Mouse (Mus musculus) intestine, postnatal 0 days (tissue): ENCODE measurements around the gene Fcgr1. TPM values are rescaled to one million over a fixed set of nuclear protein-coding genes. Genes with fewer than 3 reads are reported as not detected.
"Not testable (repeated sequence)": the region's sequence is repeated elsewhere in the genome, so short reads cannot be mapped to it uniquely, and the experiment has no call there.

ENCODE experiments used
- ATAC-seq: fragments of 200-750 bp; cut with Nextera tagmentation; 2 replicates; pipeline ENCODE4 v1.8.0; 2017; ENCODE audit warnings: mild to moderate bottlenecking, moderate TSS enrichment, moderate library complexity
- H3K27ac ChIP-seq: fragments of 300-500 bp; sonication (generic); 2 replicates; pipeline ENCODE4 v1.5.1; 2014; ENCODE audit warnings: mild to moderate bottlenecking, low read depth, low read length, moderate library complexity
- H3K27me3 ChIP-seq: fragments of 300-500 bp; sonication (generic); replicated peaks from 2 replicates; pipeline ENCODE4 v1.6.1; 2014; ENCODE audit warnings: low read length, mixed read lengths; ENCODE audit not compliant: control insufficient read depth, insufficient read depth
- H3K36me3 ChIP-seq: fragments of 300-500 bp; sonication (generic); 2 replicates; pipeline ENCODE4 v1.6.1; 2014; ENCODE audit warnings: mild to moderate bottlenecking, moderate library complexity; ENCODE audit not compliant: control insufficient read depth, insufficient read depth
- H3K4me1 ChIP-seq: fragments of 300-500 bp; sonication (generic); replicated peaks from 2 replicates; pipeline ENCODE4 v1.6.1; 2014; ENCODE audit warnings: antibody characterized with exemption, low read length, mixed read lengths; ENCODE audit not compliant: control insufficient read depth, insufficient read depth
- H3K4me2 ChIP-seq: fragments of 300-500 bp; sonication (generic); replicated peaks from 2 replicates; pipeline ENCODE4 v1.6.1; 2014; ENCODE audit warnings: low read depth, mild to moderate bottlenecking, moderate library complexity
- H3K4me3 ChIP-seq: fragments of 300-500 bp; sonication (generic); 2 replicates; pipeline ENCODE4 v1.5.1; 2014; ENCODE audit warnings: low read depth, low read length
- H3K9ac ChIP-seq: fragments of 300-500 bp; sonication (generic); 2 replicates; pipeline ENCODE4 v1.6.1; 2014; ENCODE audit warnings: mild to moderate bottlenecking, low read depth, low read length
- H3K9me3 ChIP-seq: fragments of 300-500 bp; sonication (generic); 2 replicates; pipeline ENCODE4 v1.6.1; 2016; ENCODE audit warnings: mixed run types; ENCODE audit not compliant: control insufficient read depth
- CTCF ChIP-seq: sonication (generic); IDR thresholded peaks from 2 replicates; pipeline ENCODE4 v1.5.1; 2016; ENCODE audit warnings: low read depth, mild to moderate bottlenecking, control low read depth, antibody characterized with exemption, moderate library complexity
- WGBS: fragments of 180-500 bp; shearing (Covaris S2); extraction: QIAGEN DNeasy Blood & Tissue Kit; methylation state at CpG from one replicate; pipeline ENCODE4 v1.1.7; 2014; 5-methylcytosine and 5-hydroxymethylcytosine counted together
- polyA plus RNA-seq: library from polyadenylated mRNA; unstranded; fragments of >200 nt; fragmentation: Nextera tagmentation; extraction: Ambion mirVana; gene quantifications from 2 replicates; pipeline ENCODE4 v1.2.1, GENCODE M21; 2015

Fcgr1 gene
- polyA plus RNA-seq, 1 experiment from 2014 or later = 2.7 TPM

DNA sequence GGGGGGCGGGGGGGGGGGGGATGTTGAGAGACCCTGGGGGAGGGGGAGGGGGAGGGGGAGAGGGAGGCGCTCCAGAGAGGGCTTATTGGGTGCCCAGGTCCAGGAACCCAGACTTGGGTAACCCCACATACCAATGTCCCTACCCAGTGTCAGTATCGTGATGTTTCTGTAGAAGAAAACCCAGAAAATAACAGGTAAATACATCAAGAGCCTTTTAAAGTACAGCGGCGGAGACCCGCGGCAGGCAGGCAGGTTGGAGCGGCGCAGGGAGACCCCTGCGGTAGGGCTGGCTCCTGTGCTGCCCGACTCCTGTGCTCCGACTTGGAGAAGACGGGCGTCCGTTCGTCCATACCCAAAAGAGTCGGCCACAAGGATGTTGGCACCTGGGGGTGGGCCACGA is 33.9 kb upstream of the Fcgr1 start:
- Histone ChIP-seq H3K9me3 (no peaks in the 10 kb centered on the region), H3K4me1 (no peaks in the 10 kb centered on the region), H3K36me3 (no peaks in the 10 kb centered on the region), H3K27me3 (peaks cover 75% of the 10 kb centered on the region), H3K4me2 (peak overlapping the region; percentile 64), H3K4me3 (peak overlapping the region; percentile 30), H3K9ac (no peak overlapping the region), H3K27ac (no peak overlapping the region)
- ATAC-seq = no peak
- no peak for TF ChIP-seq CTCF
- 0% methylated on average over 11 of the region's 18 CpGs for WGBS

GRCm38 (mm10) chr3:96327131-96327530 is 33.4 kb upstream of the Fcgr1 start:
- 4% methylated on average over 6 of the region's 6 CpGs for whole genome bisulfite sequencing
- Histone ChIP-seq H3K27ac (no peak overlapping the region), H3K9me3 (no peaks in the 10 kb centered on the region), H3K4me3 (no peak overlapping the region), H3K9ac (no peak overlapping the region), H3K36me3 (no peaks in the 10 kb centered on the region), H3K4me1 (no peaks in the 10 kb centered on the region), H3K27me3 (peaks cover 75% of the 10 kb centered on the region), H3K4me2 (no peak overlapping the region)
- peak; percentile 71 for TF ChIP-seq CTCF
- no peak for ATAC-seq

- WGBS = 55% methylated on average over 6 of the region's 6 CpGs
- not testable (repeated sequence) for H3K4me3 ChIP-seq, H3K9me3 ChIP-seq, H3K36me3 ChIP-seq, H3K4me2 ChIP-seq, H3K4me1 ChIP-seq, H3K9ac ChIP-seq, ATAC-seq, H3K27ac ChIP-seq
- H3K27me3 ChIP-seq = peaks cover 59% of the 10 kb centered on the region
These were observed 30.0 kb upstream of the Fcgr1 start for GRCm38 (mm10) chr3:96323806-96324205.

- TF ChIP-seq CTCF = no peak
- Histone ChIP-seq H3K4me3 (no peak overlapping the region), H3K27me3 (peaks cover 55% of the 10 kb centered on the region), H3K4me1 (no peaks in the 10 kb centered on the region), H3K9me3 (no peaks in the 10 kb centered on the region), H3K9ac (no peak overlapping the region), H3K36me3 (no peaks in the 10 kb centered on the region), H3K4me2 (no peak overlapping the region), H3K27ac (no peak overlapping the region)
- ATAC-seq = no peak
- WGBS = 24% methylated on average over 10 of the region's 10 CpGs
These were observed 28.8 kb upstream of the Fcgr1 start for GRCm38 (mm10) chr3:96322609-96323008.

DNA sequence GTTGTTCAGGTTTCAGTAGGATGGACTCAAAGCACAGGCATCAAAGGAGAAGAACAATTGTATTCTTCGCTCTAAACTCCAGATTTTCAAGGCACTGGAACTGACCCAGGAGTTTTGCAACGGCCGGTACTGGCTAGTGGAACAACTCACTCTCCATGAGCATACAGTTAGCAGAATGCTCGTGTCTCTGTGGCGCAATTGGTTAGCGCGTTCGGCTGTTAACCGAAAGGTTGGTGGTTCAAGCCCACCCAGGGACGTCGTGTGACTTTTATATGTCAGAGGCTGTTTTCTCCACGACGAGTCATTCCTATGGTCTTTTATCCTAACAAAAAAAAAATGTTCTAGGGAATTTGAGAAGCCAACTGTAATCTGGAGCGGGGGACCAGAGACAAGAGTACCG is 28.1 kb upstream of the Fcgr1 start:
- no peak overlapping the region for H3K27ac ChIP-seq
- no peak overlapping the region for H3K9ac ChIP-seq
- no peaks in the 10 kb centered on the region for H3K36me3 ChIP-seq
- no peak for TF ChIP-seq CTCF
- 22% methylated on average over 15 of the region's 15 CpGs for WGBS
- no peak for ATAC-seq
- peaks cover 50% of the 10 kb centered on the region for H3K27me3 ChIP-seq
- no peaks in the 10 kb centered on the region for H3K4me1 ChIP-seq
- no peaks in the 10 kb centered on the region for H3K9me3 ChIP-seq
- H3K4me2 ChIP-seq = no peak overlapping the region
- no peak overlapping the region for H3K4me3 ChIP-seq

- peaks cover 33% of the 10 kb centered on the region for H3K27me3 ChIP-seq
- WGBS = 95% methylated on average over 11 of the region's 13 CpGs
- not testable (repeated sequence) for H3K9ac ChIP-seq, H3K9me3 ChIP-seq, H3K4me3 ChIP-seq, H3K27ac ChIP-seq, H3K4me2 ChIP-seq, ATAC-seq, H3K36me3 ChIP-seq, H3K4me1 ChIP-seq
These were observed 26.2 kb upstream of the Fcgr1 start for GRCm38 (mm10) chr3:96320003-96320402.

DNA sequence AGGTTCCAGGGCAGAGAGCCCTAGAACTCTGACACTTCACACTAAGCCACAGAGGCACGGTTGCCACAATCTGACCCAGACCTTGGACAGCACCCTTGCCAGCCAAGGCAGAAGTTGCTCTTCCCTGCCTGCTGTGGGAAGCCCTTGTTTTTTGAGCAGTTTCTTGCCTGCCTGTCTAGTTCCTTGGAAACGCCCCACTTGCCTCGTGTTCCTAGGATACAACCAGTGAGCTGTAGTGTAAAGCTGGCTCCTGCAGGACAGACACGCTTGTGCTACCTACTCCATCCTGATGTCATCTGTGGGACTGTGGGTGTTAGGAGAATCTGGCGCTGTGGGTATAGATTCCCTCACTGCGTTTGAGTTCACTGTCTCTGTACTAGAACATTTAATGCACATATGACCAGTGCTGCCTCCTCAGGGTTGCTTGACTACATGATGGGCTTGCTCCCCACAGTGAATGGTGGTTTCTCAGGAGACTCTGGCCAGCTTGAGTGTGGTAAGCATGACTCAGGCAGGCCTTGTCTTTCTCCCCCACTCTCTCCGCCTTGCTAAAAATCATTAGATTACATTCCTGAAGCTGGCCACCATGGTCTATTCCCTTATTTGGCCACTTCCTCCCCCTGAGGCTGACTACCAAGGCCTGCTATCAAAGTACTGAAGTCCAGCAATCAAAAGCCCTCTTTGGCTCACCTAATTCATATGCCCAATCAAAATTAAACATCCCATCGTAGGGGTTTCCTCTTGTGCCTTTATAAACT is 18.8 kb upstream of the Fcgr1 start:
- no peak overlapping the region for H3K4me3 ChIP-seq
- H3K27ac ChIP-seq = no peak overlapping the region
- H3K9ac ChIP-seq = no peak overlapping the region
- H3K9me3 ChIP-seq = no peaks in the 10 kb centered on the region
- 57% methylated on average over 8 of the region's 8 CpGs for WGBS
- TF ChIP-seq CTCF = no peak
- peaks cover 3% of the 10 kb centered on the region; the same call in 1 of the 2 replicates for H3K27me3 ChIP-seq
- no peaks in the 10 kb centered on the region for H3K36me3 ChIP-seq
- no peak for ATAC-seq
- no peaks in the 10 kb centered on the region for H3K4me1 ChIP-seq
- H3K4me2 ChIP-seq = no peak overlapping the region
